Mouse (Mus musculus) megakaryocyte, embryonic 14.5 days (primary cell): ENCODE results near the gene Cd247.

ENCODE experiments used
- FLI1 ChIP-seq: IDR thresholded peaks from 2 replicates; pipeline ENCODE4 v1.6.1; 2012; ENCODE audit warnings: low read length, inconsistent platforms, mixed read lengths
- GATA1 ChIP-seq: IDR thresholded peaks from 3 replicates; pipeline ENCODE4 v1.6.1; 2012; ENCODE audit warnings: mixed read lengths, low read length, inconsistent platforms, borderline replicate concordance

DNA sequence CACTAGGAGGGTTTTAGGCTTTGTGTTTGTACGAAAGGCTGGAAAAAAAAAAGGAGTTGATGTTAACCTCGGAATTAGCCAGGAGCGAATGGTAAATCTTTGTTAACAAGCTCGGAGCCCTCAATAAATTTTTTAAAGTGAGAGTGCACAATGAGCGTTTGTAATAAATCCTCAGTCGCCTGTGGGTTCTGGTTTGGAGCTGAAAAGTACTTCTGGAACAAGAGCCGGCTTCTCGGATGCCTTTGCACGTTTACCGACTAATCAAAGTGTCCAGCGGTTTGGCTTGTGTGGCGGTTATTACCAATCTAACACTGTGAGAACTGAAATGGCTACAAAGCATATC lies 46.1 kb downstream of the Cd247 start:
- TF ChIP-seq GATA1 (no peak), FLI1 (no peak)
